Mouse (Mus musculus) limb, embryonic 10.5 days (tissue): ENCODE results near the gene Rbbp5. TPM values are rescaled to one million over a fixed set of nuclear protein-coding genes. Genes with fewer than 3 reads are reported as not detected.

Experiments
- DNase-seq: peaks from one replicate; pipeline ENCODE4 v3.0.0-alpha.2; 2017; ENCODE audit warnings: low spot score
- H3K27ac ChIP-seq: fragments of 300-500 bp; sonication (generic); 2 replicates; pipeline ENCODE4 v1.5.1; 2016; ENCODE audit warnings: mild to moderate bottlenecking
- H3K27me3 ChIP-seq: fragments of 300-500 bp; sonication (generic); 2 replicates; pipeline ENCODE4 v1.6.1; 2016; ENCODE audit warnings: low read depth, mild to moderate bottlenecking; ENCODE audit not compliant: poor library complexity, severe bottlenecking
- H3K36me3 ChIP-seq: fragments of 300-500 bp; sonication (generic); 2 replicates; pipeline ENCODE4 v1.6.1; 2016; ENCODE audit warnings: mild to moderate bottlenecking, moderate library complexity
- H3K4me1 ChIP-seq: fragments of 300-500 bp; sonication (generic); 2 replicates; pipeline ENCODE4 v1.6.1; 2016
- H3K4me3 ChIP-seq: fragments of 300-500 bp; sonication (generic); 2 replicates; pipeline ENCODE4 v1.5.1; 2016; ENCODE audit warnings: mild to moderate bottlenecking, moderate library complexity
- H3K9me3 ChIP-seq: fragments of 300-500 bp; sonication (generic); replicated peaks from 2 replicates; pipeline ENCODE4 v1.6.1; 2016; ENCODE audit warnings: mild to moderate bottlenecking
- WGBS: fragments of 180-500 bp; shearing (Covaris S2); methylation state at CpG from one replicate; pipeline ENCODE4 v1.1.7; 2016; 5-methylcytosine and 5-hydroxymethylcytosine counted together
- polyA plus RNA-seq: library from polyadenylated mRNA; unstranded; fragments of >200 nt; fragmentation: Nextera tagmentation; extraction: Ambion mirVana; gene quantifications from 2 replicates; pipeline ENCODE4 v1.2.1, GENCODE M21; 2016

The Rbbp5 gene
- polyA plus RNA-seq, 1 experiment from 2014 or later: 66.8 TPM

GRCm38 (mm10) chr1:132509771-132510170 is 32.6 kb downstream of the Rbbp5 start:
- H3K27me3 ChIP-seq: peaks cover 11% of the 10 kb centered on the region; the same call in 1 of the 2 replicates
- no peak for DNase-seq
- H3K36me3 ChIP-seq: peaks cover 40% of the 10 kb centered on the region
- H3K4me3 ChIP-seq: no peak overlapping the region
- H3K9me3 ChIP-seq: no peaks in the 10 kb centered on the region
- WGBS: 87% methylated on average over 5 of the region's 5 CpGs
- no peak overlapping the region for H3K27ac ChIP-seq
- H3K4me1 ChIP-seq: peaks cover 18% of the 10 kb centered on the region

- Histone ChIP-seq H3K9me3 (no peaks in the 10 kb centered on the region), H3K4me1 (peaks cover 18% of the 10 kb centered on the region), H3K4me3 (no peak overlapping the region), H3K27ac (peak overlapping the region; percentile 42; the same call in 1 of the 2 replicates), H3K36me3 (peaks cover 22% of the 10 kb centered on the region), H3K27me3 (peaks cover 11% of the 10 kb centered on the region; the same call in 1 of the 2 replicates)
- DNase-seq: no peak
- WGBS: 47% methylated on average over 8 of the region's 8 CpGs
These were observed 34.4 kb downstream of the Rbbp5 start for GRCm38 (mm10) chr1:132511521-132511920.

DNA sequence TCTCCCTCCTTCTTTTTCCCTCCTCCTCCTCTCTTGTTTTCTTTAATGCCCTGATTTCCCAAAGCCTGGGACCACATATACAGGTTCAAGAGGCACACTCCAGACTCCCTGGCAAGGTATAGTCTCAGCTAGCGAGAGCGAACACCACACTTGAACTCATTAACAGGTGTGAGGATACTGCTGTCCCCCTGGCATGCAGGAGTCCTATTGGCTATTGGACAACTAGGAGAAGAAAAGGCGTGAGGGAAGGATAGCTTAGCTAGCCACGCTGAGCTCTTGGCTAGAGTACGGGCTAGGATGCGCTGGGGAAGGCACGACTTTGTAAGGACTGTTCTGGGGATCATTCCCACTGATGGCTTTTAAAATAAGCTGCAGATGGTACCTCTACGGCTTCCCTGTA is 34.9 kb downstream of the Rbbp5 start:
- Histone ChIP-seq H3K27me3 (peaks cover 11% of the 10 kb centered on the region; the same call in 1 of the 2 replicates), H3K27ac (0 out of 2 replicates have a peak overlapping the region, but pooled peaks have one; percentile 42), H3K4me3 (no peak overlapping the region), H3K9me3 (no peaks in the 10 kb centered on the region), H3K4me1 (peaks cover 18% of the 10 kb centered on the region), H3K36me3 (peaks cover 17% of the 10 kb centered on the region)
- no peak for DNase-seq
- 81% methylated on average over 8 of the region's 8 CpGs for WGBS

DNA sequence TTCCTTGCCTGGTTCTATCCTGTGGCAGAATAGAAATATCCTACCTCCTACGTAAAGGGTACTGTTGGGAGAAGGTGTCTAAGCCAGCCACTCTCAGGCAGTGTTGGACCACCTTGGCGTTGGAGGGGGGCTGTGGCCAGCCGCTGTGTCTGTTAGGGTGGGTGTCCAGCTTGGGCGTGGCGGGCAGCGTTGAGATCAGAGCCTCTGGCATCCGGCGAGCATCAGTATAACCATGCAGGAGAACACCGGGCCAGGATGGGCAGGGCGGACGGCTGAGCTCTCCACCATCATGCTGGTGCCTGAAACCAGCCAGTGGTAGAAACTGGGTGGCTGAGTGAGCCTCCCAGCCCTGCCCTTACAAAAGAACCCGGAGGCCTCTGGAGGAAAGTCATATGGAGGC is 38.2 kb downstream of the Rbbp5 start:
- peaks cover 24% of the 10 kb centered on the region for H3K4me1 ChIP-seq
- peaks cover 11% of the 10 kb centered on the region; the same call in 1 of the 2 replicates for H3K27me3 ChIP-seq
- no peak for DNase-seq
- no peaks in the 10 kb centered on the region for H3K9me3 ChIP-seq
- H3K27ac ChIP-seq: no peak overlapping the region
- H3K4me3 ChIP-seq: no peak overlapping the region
- no peaks in the 10 kb centered on the region for H3K36me3 ChIP-seq
- 90% methylated on average over 12 of the region's 12 CpGs for WGBS

DNA sequence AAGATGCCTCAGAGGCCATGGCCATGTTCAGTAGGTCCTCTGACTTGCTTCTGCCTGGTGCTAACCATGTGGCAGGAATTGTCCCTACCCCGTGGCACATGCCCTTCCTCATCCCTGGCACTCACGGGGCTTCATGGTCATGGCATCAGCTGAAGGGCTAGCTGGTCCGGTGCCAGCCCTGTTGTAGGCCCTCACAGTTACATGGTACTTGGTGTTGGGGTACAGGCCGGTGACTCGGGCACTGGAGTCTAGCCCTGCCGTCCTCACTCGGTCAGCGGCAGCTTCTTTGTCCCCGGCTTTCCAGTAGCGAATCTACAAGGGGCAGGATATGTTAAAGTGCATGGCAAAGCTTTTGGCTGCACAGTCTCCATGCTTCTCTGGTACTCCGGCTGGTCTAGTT is 39.6 kb downstream of the Rbbp5 start:
- peaks cover 23% of the 10 kb centered on the region for H3K4me1 ChIP-seq
- no peak overlapping the region for H3K4me3 ChIP-seq
- H3K27ac ChIP-seq: no peak overlapping the region
- 91% methylated on average over 11 of the region's 11 CpGs for WGBS
- H3K27me3 ChIP-seq: peaks cover 15% of the 10 kb centered on the region
- H3K9me3 ChIP-seq: no peaks in the 10 kb centered on the region
- H3K36me3 ChIP-seq: no peaks in the 10 kb centered on the region
- no peak for DNase-seq

DNA sequence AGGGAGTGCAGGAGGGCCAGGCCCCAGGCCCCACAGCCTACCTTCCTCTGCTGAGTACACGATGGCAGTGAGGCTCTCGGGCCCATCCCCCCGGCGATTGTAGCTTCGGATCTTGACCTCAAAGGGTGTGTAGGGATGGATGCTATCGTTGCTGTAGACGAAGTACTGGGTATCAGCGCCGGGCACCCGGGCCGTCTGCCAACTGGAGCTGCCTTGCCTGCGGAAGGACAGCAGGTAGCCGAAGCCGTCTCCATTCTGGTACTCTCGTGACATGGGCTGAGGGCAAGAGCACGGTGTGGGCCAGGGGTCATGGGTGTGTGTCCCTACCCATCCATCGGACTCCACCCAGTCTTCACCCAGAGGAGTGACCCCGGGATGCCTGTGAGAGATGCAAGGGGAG is 41.5 kb downstream of the Rbbp5 start:
- peaks cover 18% of the 10 kb centered on the region for H3K4me1 ChIP-seq
- no peaks in the 10 kb centered on the region for H3K36me3 ChIP-seq
- H3K4me3 ChIP-seq: no peak overlapping the region
- H3K9me3 ChIP-seq: no peaks in the 10 kb centered on the region
- WGBS: 81% methylated on average over 18 of the region's 18 CpGs
- no peak for DNase-seq
- peaks cover 12% of the 10 kb centered on the region for H3K27me3 ChIP-seq
- H3K27ac ChIP-seq: no peak overlapping the region

GRCm38 (mm10) chr1:132519734-132520133 is 42.6 kb downstream of the Rbbp5 start:
- WGBS: 91% methylated on average over 11 of the region's 11 CpGs
- H3K27me3 ChIP-seq: peaks cover 8% of the 10 kb centered on the region
- H3K9me3 ChIP-seq: no peaks in the 10 kb centered on the region

DNA sequence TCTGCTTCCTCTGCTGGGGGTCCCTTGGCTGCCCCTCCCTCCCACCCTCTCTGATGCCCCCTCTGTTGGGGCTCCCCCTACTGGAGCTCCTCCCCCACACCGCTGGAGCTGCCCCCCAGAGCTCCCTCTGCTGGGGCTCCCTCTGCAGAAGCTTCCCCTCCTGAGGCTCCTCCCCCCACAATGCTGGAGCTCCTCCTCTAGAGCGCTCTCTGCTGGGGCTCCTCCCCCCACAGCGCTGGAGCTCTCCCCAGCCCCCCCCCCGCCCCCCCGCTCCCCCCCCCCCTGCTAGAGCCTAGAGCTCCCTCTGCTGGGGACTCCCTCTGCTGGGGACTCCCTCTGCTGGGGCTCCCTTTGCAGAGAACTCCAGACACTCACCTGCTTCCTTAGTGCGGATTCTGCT is 43.6 kb downstream of the Rbbp5 start:
- Histone ChIP-seq H3K27ac (no peak overlapping the region), H3K27me3 (peaks cover 16% of the 10 kb centered on the region), H3K4me1 (peaks cover 15% of the 10 kb centered on the region), H3K9me3 (no peaks in the 10 kb centered on the region), H3K36me3 (no peaks in the 10 kb centered on the region), H3K4me3 (no peak overlapping the region)
- peak; percentile 51 for DNase-seq
- 21% methylated on average over 3 of the region's 6 CpGs for WGBS

More at GRCm38 (mm10) chr1:132519734-132520133, 42.6 kb downstream of the Rbbp5 start:
- no peak overlapping the region for H3K27ac ChIP-seq
- no peak for DNase-seq
- no peak overlapping the region for H3K4me3 ChIP-seq
- H3K36me3 ChIP-seq: no peaks in the 10 kb centered on the region
- peaks cover 15% of the 10 kb centered on the region for H3K4me1 ChIP-seq

DNA sequence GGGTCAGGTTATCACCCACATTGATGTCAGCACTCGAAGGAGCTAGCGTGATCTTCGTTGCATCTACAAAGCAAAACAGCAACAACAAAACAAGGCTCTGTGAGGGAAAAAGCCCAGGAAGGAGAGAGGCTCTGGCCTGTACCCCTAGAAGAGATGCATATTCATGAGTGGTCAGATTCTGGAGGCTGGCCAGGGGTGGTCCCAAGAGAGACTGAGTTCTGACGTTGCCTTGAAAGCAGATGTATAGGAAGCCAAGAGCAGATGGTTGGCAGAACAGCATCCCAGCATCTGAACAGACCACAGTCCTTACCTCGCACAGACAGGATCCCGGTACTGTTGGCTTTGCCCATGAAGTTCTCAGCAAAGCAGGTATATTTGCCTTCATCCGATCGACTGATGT is 45.9 kb downstream of the Rbbp5 start:
- H3K36me3 ChIP-seq: no peaks in the 10 kb centered on the region
- peaks cover 29% of the 10 kb centered on the region for H3K4me1 ChIP-seq
- WGBS: 90% methylated on average over 8 of the region's 8 CpGs
- no peak for DNase-seq
- H3K4me3 ChIP-seq: no peak overlapping the region
- H3K27me3 ChIP-seq: peaks cover 16% of the 10 kb centered on the region
- no peak overlapping the region for H3K27ac ChIP-seq
- no peaks in the 10 kb centered on the region for H3K9me3 ChIP-seq

DNA sequence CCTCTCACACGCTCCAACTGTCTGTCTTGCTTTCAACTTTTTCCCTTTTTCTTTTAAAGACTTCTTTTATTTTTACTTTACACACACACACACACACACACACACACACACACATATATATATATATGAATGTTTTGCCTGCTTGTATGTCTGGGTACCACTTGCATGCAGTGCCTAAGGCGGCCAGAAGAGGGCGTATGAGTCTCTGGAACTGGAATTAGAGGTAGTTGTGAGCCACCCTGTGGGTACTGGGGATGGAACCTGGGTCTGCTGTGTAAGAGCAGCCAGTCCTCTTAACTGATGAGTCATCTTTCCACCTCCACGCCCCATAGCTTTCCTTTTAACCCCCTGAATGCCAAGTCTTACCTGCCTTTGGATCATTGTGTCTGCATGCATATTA is 46.8 kb downstream of the Rbbp5 start:
- H3K27me3 ChIP-seq: peaks cover 22% of the 10 kb centered on the region
- WGBS: 31% methylated on average over 4 of the region's 4 CpGs
- no peaks in the 10 kb centered on the region for H3K36me3 ChIP-seq
- DNase-seq: peak; percentile 50
- H3K4me3 ChIP-seq: no peak overlapping the region
- no peaks in the 10 kb centered on the region for H3K9me3 ChIP-seq
- H3K27ac ChIP-seq: no peak overlapping the region
- H3K4me1 ChIP-seq: peaks cover 26% of the 10 kb centered on the region

- 9% methylated on average over 10 of the region's 10 CpGs for WGBS
- H3K36me3 ChIP-seq: no peaks in the 10 kb centered on the region
- no peaks in the 10 kb centered on the region for H3K9me3 ChIP-seq
- H3K27ac ChIP-seq: peak overlapping the region; percentile 84
- peak; percentile 83 for DNase-seq
- H3K4me1 ChIP-seq: peaks cover 36% of the 10 kb centered on the region
- H3K4me3 ChIP-seq: no peak overlapping the region
- H3K27me3 ChIP-seq: peaks cover 23% of the 10 kb centered on the region
These were observed 48.7 kb downstream of the Rbbp5 start for GRCm38 (mm10) chr1:132525832-132526231.

DNA sequence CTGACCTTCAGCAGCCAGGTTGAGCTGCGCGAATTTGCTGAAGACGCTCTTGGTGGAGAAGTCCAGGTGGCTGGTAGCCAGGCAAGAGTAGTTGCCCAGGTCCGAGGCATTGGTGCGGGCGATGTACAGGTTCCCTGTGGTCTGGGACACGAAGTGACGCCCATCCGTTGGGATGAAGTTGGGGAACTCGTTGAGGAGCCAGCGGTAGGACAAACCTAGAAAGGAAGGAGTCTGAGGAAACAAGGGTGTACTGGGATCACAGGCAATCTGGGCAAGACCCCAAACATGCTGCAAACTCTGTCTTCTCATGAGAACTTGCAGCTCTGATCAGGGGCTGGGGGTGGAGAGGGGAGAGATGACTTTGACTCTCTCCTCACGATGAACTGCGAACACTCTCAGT is 50.9 kb downstream of the Rbbp5 start:
- Histone ChIP-seq H3K4me3 (no peak overlapping the region), H3K27ac (no peak overlapping the region), H3K27me3 (peaks cover 36% of the 10 kb centered on the region), H3K36me3 (no peaks in the 10 kb centered on the region), H3K9me3 (no peaks in the 10 kb centered on the region), H3K4me1 (peaks cover 47% of the 10 kb centered on the region)
- WGBS: 93% methylated on average over 13 of the region's 13 CpGs
- DNase-seq: no peak

DNA sequence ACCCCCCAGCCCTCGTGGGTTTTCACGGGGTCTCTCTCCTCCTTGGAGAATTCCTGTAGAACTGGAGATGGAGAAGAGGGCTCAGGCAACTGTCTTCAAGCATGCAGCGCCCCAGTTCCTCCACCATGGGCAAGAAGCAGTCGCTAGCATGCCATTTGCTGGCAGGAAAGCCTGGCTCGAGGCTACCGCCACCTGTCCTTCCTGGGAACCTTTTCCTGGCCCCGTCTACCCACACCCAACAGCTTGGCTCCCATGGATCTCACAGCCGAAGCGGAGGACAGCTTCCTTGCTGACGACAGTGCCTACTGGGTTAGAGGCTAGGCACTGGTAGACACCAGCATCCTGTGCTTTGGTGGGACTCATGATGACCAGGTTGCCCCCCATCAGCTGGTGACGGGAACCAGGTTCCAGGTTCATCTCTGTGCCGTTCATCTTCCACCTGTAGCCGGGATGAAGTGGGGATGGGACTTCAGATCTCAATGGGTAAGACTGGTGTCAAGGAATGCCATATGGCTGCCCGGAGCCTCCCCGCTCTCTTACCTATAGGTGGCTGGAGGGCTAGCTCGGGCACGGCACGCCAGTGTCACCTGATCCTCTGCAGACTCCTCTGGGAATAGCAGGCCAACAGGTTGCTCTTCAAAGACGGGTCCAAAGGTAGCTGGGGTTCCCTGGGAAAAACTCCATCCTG is 51.6 kb downstream of the Rbbp5 start:
- Histone ChIP-seq H3K4me1 (peaks cover 54% of the 10 kb centered on the region), H3K4me3 (no peak overlapping the region), H3K27ac (no peak overlapping the region), H3K36me3 (no peaks in the 10 kb centered on the region), H3K27me3 (peaks cover 43% of the 10 kb centered on the region), H3K9me3 (no peaks in the 10 kb centered on the region)
- WGBS: 86% methylated on average over 19 of the region's 19 CpGs
- no peak for DNase-seq
